Mouse (Mus musculus) liver, embryonic 14.5 days (tissue): ENCODE measurements around the gene Thumpd3. TPM values are rescaled to one million over a fixed set of nuclear protein-coding genes. Genes with fewer than 3 reads are reported as not detected.

Source experiments
- ATAC-seq: fragments of 200-750 bp; cut with Nextera tagmentation; 2 replicates; pipeline ENCODE4 v1.8.0; 2017; ENCODE audit warnings: moderate number of reproducible peaks, mild to moderate bottlenecking, moderate library complexity; ENCODE audit not compliant: insufficient read depth
- DNase-seq, 3 experiments: peaks; one replicate each; pipeline ENCODE4 v3.0.0-alpha.2; 2012 to 2013; ENCODE audit warnings: low read depth in 3 of 3, low spot score in 3 of 3
- H3K27ac ChIP-seq: fragments of 300-500 bp; sonication (generic); 2 replicates; pipeline ENCODE4 v1.5.1; 2014; ENCODE audit warnings: moderate library complexity, mild to moderate bottlenecking, control low read depth, inconsistent platforms
- H3K27me3 ChIP-seq: fragments of 300-500 bp; sonication (generic); 2 replicates; pipeline ENCODE4 v1.6.1; 2014; ENCODE audit warnings: mild to moderate bottlenecking, low read length, moderate library complexity; ENCODE audit not compliant: control insufficient read depth, insufficient read depth
- H3K36me3 ChIP-seq: fragments of 300-500 bp; sonication (generic); replicated peaks from 2 replicates; pipeline ENCODE4 v1.6.1; 2014; ENCODE audit warnings: low read depth; ENCODE audit not compliant: control insufficient read depth, insufficient read depth
- H3K4me1 ChIP-seq, 2 experiments: fragments of 200-500 bp in 1 of 2; fragments of 300-500 bp in 1 of 2; sonication (generic) in 1 of 2; replicated peaks; 2 replicates each; pipeline ENCODE4 v1.6.1; 2012 to 2014; ENCODE audit warnings: antibody characterized with exemption in 1 of 2, inconsistent platforms in 1 of 2, low read length in 1 of 2; ENCODE audit not compliant: control insufficient read depth in 2 of 2, insufficient read depth in 2 of 2
- H3K4me2 ChIP-seq: fragments of 300-500 bp; sonication (generic); 2 replicates; pipeline ENCODE4 v1.6.1; 2014; ENCODE audit warnings: low read depth, mild to moderate bottlenecking, control low read depth, moderate library complexity
- H3K4me3 ChIP-seq, 2 experiments: fragments of 200-500 bp in 1 of 2; fragments of 300-500 bp in 1 of 2; sonication (generic) in 1 of 2; 2 replicates each; pipeline ENCODE4 v1.5.1; 2012 to 2014; ENCODE audit warnings: low read depth in 2 of 2, low read length in 2 of 2, mild to moderate bottlenecking in 2 of 2, control low read depth in 1 of 2, inconsistent platforms in 1 of 2, moderate library complexity in 1 of 2; ENCODE audit not compliant: insufficient read depth in 1 of 2
- H3K9ac ChIP-seq: fragments of 300-500 bp; sonication (generic); replicated peaks from 2 replicates; pipeline ENCODE4 v1.6.1; 2014; ENCODE audit warnings: mild to moderate bottlenecking, control low read depth, moderate library complexity
- H3K9me3 ChIP-seq: fragments of 300-500 bp; sonication (generic); 2 replicates; pipeline ENCODE4 v1.6.1; 2016; ENCODE audit warnings: low read length, mixed read lengths; ENCODE audit not compliant: control insufficient read depth
- CTCF ChIP-seq: IDR thresholded peaks from 2 replicates; pipeline ENCODE4 v1.5.1; 2016; ENCODE audit warnings: antibody characterized with exemption, low read depth, control low read depth
- EP300 ChIP-seq: IDR thresholded peaks from 2 replicates; pipeline ENCODE4 v1.6.1; 2016; ENCODE audit warnings: antibody characterized with exemption, low read depth
- WGBS: fragments of 180-500 bp; shearing (Covaris S2); extraction: QIAGEN DNeasy Blood & Tissue Kit; methylation state at CpG from one replicate; pipeline ENCODE4 v1.1.7; 2014; ENCODE audit not compliant: insufficient replicate concordance; 5-methylcytosine and 5-hydroxymethylcytosine counted together
- polyA plus RNA-seq, 2 experiments: library from polyadenylated mRNA; depleted of rRNA in 1 of 2; stranded (reverse) in 1 of 2; unstranded in 1 of 2; fragments of >200 nt; fragmentation: Nextera tagmentation in 1 of 2; extraction: Ambion mirVana in 1 of 2; gene quantifications; 2 replicates each; pipeline versions ENCODE4 v1.2.1 to v1.2.3; 2012 to 2014

The Thumpd3 gene
- polyA plus RNA-seq, 2 experiments = 19.6 to 35.4 TPM

DNA sequence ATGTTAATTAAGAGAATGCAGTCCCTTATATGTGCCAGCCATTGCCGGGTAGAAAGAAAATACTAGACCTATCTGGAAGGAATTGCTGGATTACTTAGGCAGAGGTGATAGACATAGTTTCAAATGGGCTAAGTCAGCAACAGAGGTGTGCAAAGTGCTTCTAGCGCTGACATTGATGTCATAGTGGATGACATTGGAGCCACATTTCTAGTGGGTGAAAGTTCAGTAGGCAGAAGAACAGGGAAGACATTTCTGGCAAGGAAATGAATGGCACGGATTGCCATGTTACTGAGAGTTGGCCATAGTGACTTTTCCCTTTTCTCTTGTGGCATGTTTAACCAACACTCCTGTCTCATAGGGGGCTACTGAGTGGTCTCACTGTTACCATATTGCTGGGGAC is 19.2 kb downstream of the Thumpd3 start:
- H3K4me2 ChIP-seq = no peak overlapping the region
- ATAC-seq (no peak), DNase-seq (no peak)
- H3K4me3 ChIP-seq = no peak overlapping the region
- H3K9ac ChIP-seq = no peak overlapping the region
- H3K9me3 ChIP-seq = no peaks in the 10 kb centered on the region
- 85% methylated on average over 3 of the region's 3 CpGs for WGBS
- no peaks in the 10 kb centered on the region for H3K27me3 ChIP-seq
- H3K4me1 ChIP-seq = peaks cover 6 to 7% of the 10 kb centered on the region in 2 experiments; a peak in 3 of 4 replicates
- TF ChIP-seq CTCF (no peak), EP300 (no peak)
- H3K27ac ChIP-seq = no peak overlapping the region
- H3K36me3 ChIP-seq = peaks cover 72% of the 10 kb centered on the region

DNA sequence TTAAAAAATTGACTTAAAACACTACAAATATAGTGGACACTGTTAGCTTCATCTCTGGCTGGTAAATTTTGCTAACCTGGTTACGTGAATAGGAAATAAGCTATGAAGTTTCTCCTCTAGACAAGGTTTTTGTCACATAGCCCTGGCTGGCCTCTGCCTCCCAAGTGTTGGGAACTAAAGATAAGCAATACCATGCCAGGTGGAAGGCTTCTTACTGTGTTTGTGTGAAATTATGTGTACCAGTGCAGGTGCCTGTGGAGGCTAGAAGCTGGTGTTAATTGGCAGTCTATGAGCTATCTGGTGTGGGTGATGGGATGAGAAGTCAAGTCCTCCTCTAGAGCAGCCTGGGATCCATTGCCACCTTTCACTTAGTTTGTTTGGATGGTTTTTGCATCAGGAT is 23.1 kb downstream of the Thumpd3 start:
- Histone ChIP-seq H3K4me2 (no peak overlapping the region), H3K27ac (no peak overlapping the region; the same call in 1 of the 2 replicates), H3K9ac (no peak overlapping the region), H3K4me3 (no peak overlapping the region), H3K4me1 (peaks cover 10 to 11% of the 10 kb centered on the region in 2 experiments), H3K9me3 (no peaks in the 10 kb centered on the region), H3K36me3 (peaks cover 54% of the 10 kb centered on the region), H3K27me3 (no peaks in the 10 kb centered on the region)
- WGBS = 82% methylated on average over 1 of the region's 1 CpGs
- ATAC-seq (0 out of 2 replicates have a peak, but pooled peaks have one; percentile 13), DNase-seq (no peak)
- no peak for TF ChIP-seq CTCF
- TF ChIP-seq EP300 = no peak

DNA sequence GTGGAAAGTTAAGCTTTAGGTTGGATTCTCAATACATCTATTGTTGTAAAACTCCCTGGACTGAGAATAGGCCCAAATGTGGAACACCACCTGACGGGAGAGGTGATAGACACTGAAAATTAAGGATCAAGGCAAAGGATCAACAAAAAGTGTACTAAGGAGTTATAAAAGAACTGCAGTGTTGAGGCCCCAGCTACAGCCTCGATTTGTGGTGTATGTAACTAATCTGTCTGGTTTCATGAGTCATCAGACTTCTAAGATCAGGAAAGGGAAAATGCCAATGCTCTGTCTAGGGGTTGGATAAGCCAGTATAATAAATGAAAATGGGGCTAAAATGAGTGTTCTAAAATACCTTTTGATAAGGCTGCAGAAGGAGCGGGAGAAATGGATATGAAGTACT is 29.2 kb downstream of the Thumpd3 start:
- ATAC-seq = no peak
- TF ChIP-seq CTCF (no peak), EP300 (no peak)

DNA sequence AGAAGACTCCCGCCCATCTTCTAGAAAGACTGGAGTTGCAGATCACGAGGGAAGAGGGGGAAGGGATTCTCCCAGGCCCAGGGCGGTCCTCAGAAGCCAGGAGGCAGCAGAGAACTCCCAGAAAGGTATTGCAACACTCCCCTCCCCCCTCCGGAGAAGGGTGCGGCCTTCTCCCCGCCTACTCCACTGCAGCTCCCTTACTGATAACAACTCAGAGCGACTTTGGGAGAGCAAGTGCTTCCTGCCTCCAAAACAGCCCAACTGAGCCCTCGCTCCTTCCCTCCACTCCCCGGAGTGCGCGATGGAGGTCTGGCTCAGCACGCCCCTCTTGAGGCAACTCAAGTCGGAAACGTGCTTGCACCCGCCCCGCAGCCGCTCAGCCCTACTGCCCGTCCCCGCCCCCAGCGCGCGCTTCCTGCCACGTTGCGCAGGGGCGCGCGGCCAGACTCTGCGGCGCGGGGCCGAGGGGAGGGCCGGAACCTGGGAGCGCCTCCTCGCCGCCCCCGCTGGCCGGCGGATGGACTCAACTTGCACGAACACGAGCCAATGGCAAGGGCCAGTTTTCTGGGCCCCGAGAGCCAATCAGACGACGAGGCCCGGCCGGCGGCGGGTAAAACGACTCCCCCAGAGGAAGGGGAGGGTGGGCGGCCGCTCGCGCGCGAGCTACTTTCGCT is 30.1 kb downstream of the Thumpd3 start:
- peak overlapping the region; percentile 96 for H3K9ac ChIP-seq
- H3K27me3 ChIP-seq = no peaks in the 10 kb centered on the region
- under 1% methylated on average over 53 of the region's 55 CpGs for WGBS
- H3K4me1 ChIP-seq = peaks cover 14 to 16% of the 10 kb centered on the region in 2 experiments
- peak overlapping the region; percentile 94 for H3K4me2 ChIP-seq
- peak overlapping the region; percentile 91 to 94 for H3K4me3 ChIP-seq
- ATAC-seq (peak; percentile 74), DNase-seq (peak; percentile 93 to 95 (median 93))
- H3K9me3 ChIP-seq = no peaks in the 10 kb centered on the region
- peak; percentile 91 for TF ChIP-seq CTCF
- peak; percentile 71 for TF ChIP-seq EP300
- peak overlapping the region; percentile 99 for H3K27ac ChIP-seq
- peaks cover 4% of the 10 kb centered on the region for H3K36me3 ChIP-seq

More for the DNA sequence above, 29.2 kb downstream of the Thumpd3 start:
- 15% methylated on average over 3 of the region's 3 CpGs for WGBS
- H3K27ac ChIP-seq = peak overlapping the region; percentile 99
- H3K27me3 ChIP-seq = no peaks in the 10 kb centered on the region
- H3K4me2 ChIP-seq = peak overlapping the region; percentile 94
- H3K9ac ChIP-seq = peak overlapping the region; percentile 96
- H3K4me3 ChIP-seq = peak overlapping the region; percentile 91 to 94
- H3K36me3 ChIP-seq = peaks cover 6% of the 10 kb centered on the region
- H3K9me3 ChIP-seq = no peaks in the 10 kb centered on the region
- H3K4me1 ChIP-seq = peaks cover 14 to 16% of the 10 kb centered on the region in 2 experiments
- DNase-seq = peak in 2 of 3 experiments; percentile 9 to 20

DNA sequence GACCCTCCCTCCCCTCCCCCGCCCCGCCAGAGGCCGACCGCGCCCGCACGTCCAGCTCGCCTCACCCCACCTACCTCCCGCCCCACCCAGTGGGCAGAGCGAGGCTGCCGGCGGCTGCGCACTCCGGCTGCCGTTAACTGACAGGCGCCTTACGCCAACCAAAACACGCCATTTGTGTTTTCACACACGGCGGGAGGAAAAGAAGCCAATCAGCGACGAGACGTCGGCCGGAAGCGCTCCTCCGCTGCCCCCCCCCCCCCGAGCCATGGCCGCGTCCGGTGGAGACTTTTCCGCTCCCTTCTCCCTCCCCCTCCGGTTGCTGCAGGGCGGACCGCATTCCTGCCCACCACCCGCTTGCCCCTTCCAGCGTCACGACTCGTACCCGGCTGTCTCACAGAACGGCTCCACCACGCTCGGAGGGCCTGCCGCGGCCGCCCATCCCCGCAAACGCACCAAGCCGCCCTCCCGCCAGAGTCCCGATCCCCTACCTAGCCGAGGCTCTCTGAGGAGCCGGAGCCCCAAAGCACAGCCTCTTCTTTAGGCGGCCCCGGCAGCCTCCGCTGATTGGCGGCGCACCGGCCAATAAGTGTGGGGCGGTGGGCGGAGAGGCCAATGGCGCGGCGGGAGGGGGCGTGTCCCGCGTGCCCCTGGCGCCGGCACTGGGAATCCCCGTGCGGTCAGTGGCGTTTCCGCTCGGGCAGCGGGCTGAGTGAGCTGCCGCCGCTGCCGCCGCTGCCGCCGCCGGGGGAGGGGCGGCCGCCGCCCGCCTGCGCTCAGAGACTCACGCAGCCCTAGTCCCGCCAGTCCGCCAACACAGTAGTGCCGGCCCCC is 30.9 kb downstream of the Thumpd3 start, which contains the start of gene Setd5:
Gene Setd5, plus strand, starts transcription at position 680 of the 831 bp plus-strand sequence.
- ATAC-seq = peak; percentile 83
- peaks cover 17 to 21% of the 10 kb centered on the region in 2 experiments for H3K4me1 ChIP-seq

More for the DNA sequence above, 30.9 kb downstream of the Thumpd3 start, which contains the start of gene Setd5:
- peak within 1 kb of the TSS; percentile 99 for H3K27ac ChIP-seq
- DNase-seq = peak; percentile 92 to 94 (median 93)
- no peaks in the 10 kb centered on the region for H3K27me3 ChIP-seq
- peak within 1 kb of the TSS; percentile 99 for H3K9ac ChIP-seq
- no peaks in the 10 kb centered on the region for H3K9me3 ChIP-seq
- TF ChIP-seq EP300 (peak; percentile 21; the same call in 1 of the 2 replicates), CTCF (no peak)
- peak within 1 kb of the TSS; percentile 94 for H3K4me2 ChIP-seq
- no peaks in the 10 kb centered on the region for H3K36me3 ChIP-seq
- peak within 1 kb of the TSS; percentile 91 to 97 for H3K4me3 ChIP-seq
- under 1% methylated on average over 70 of the region's 91 CpGs for WGBS
